ENCODE assay signal across 16 mouse cellular contexts in the genomic region with DNA sequence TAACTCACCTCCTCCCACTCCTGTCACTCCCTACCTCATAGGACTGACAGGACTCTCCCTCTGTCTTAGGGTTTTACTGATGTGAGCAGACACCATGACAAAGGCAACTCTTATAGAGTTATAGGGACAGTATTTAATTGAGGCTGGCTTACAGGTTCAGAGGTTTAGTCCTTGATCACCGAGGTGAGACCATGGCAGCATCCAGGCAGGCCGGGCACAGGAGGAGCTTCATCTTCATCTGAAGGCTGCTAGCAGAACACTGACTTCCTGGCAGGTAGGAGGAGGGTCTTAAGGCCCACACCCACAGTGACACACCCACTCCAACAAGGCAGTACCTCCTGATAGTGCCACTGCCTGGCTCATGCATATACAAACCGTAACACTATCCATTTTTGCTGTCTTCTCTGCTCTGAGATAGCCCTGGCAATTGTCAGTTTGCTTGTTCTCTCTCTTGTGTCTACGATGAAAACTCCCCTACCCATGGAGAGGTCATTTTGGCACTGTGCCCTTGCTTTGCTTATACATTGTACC. TPM values are rescaled to one million over a fixed set of nuclear protein-coding genes. Genes with fewer than 3 reads are reported as not detected.
A peak's percentile ranks its signal among the peaks of the same experiment; 100 is the strongest.
DNase-seq lines count a peak whose midpoint lies in the region; ATAC-seq and TF ChIP-seq lines count a peak whose summit lies in the region.
"Had no signal": no experiment of that assay in that cellular context is flagged by ENCODE, and none has a peak within 500 bp of the region (broad histone marks: within the 10 kb centered on the region; RNA-seq: fewer than 3 reads in every experiment).

No protein-coding gene starts in this region.

- H3K4me2 ChIP-seq in intestine, embryonic 15.5 days (replicated peaks): no peak overlapping the region
- H3K4me2 ChIP-seq in intestine, embryonic 16.5 days (ENCODE audit: low read depth, low read length): no peak overlapping the region
- no peak overlapping the region for H3K4me2 ChIP-seq in liver, embryonic 11.5 days
- no peak overlapping the region for H3K4me2 ChIP-seq in liver, embryonic 14.5 days (ENCODE audit: low read depth)
- H3K4me2 ChIP-seq: forebrain, embryonic 13.5 days; heart, embryonic 13.5 days had no signal

- no peak overlapping the region for H3K4me3 ChIP-seq in intestine, embryonic 15.5 days (replicated peaks)
- H3K4me3 ChIP-seq in intestine, embryonic 16.5 days (ENCODE audit: low read length): no peak overlapping the region
- no peak overlapping the region for H3K4me3 ChIP-seq in liver, embryonic 11.5 days (ENCODE audit: low read depth, low read length)
- H3K4me3 ChIP-seq in liver, embryonic 14.5 days (ENCODE audit: insufficient read depth in 1 of 2, low read depth in 2 of 2, low read length in 2 of 2): no peak overlapping the region
- H3K4me3 ChIP-seq: embryonic facial prominence, embryonic 10.5 days; forebrain, embryonic 13.5 days; heart, embryonic 13.5 days had no signal

- H3K27ac ChIP-seq in intestine, embryonic 15.5 days: no peak overlapping the region
- no peak overlapping the region for H3K27ac ChIP-seq in intestine, embryonic 16.5 days (ENCODE audit: low read length)
- H3K27ac ChIP-seq in liver, embryonic 11.5 days (ENCODE audit: low read depth, low read length): no peak overlapping the region
- H3K27ac ChIP-seq in liver, embryonic 14.5 days: no peak overlapping the region
- H3K27ac ChIP-seq: embryonic facial prominence, embryonic 10.5 days; forebrain, embryonic 13.5 days; heart, embryonic 13.5 days had no signal

- ATAC-seq in intestine, embryonic 15.5 days: 0 out of 2 replicates have a peak, but pooled peaks have one; percentile 25
- ATAC-seq in intestine, embryonic 16.5 days: no peak
- peak; percentile 61; the same call in 1 of the 2 replicates for ATAC-seq in liver, embryonic 11.5 days (replicated peaks; ENCODE audit: low FRiP score)
- ATAC-seq in liver, embryonic 14.5 days (ENCODE audit: insufficient read depth): 0 out of 2 replicates have a peak, but pooled peaks have one; percentile 23
- ATAC-seq: forebrain, embryonic 13.5 days; forebrain, postnatal 0 days had no signal

- TF ChIP-seq CTCF in liver, embryonic 14.5 days (IDR thresholded peaks at IDR 0.05; ENCODE audit: low read depth): no peak

- no peaks in the 10 kb centered on the region for H3K9me3 ChIP-seq in intestine, embryonic 15.5 days
- H3K9me3 ChIP-seq in intestine, embryonic 16.5 days (ENCODE audit: control insufficient read depth, low read length): no peaks in the 10 kb centered on the region
- no peaks in the 10 kb centered on the region for H3K9me3 ChIP-seq in liver, embryonic 11.5 days (ENCODE audit: control insufficient read depth, low read length)
- H3K9me3 ChIP-seq in liver, embryonic 14.5 days (ENCODE audit: control insufficient read depth, low read length): no peaks in the 10 kb centered on the region
- H3K9me3 ChIP-seq: embryonic facial prominence, embryonic 10.5 days; forebrain, embryonic 13.5 days; heart, embryonic 13.5 days had no signal

- no peaks in the 10 kb centered on the region for H3K4me1 ChIP-seq in intestine, embryonic 15.5 days (replicated peaks)
- H3K4me1 ChIP-seq in intestine, embryonic 16.5 days (ENCODE audit: control insufficient read depth, insufficient read depth, low read length): no peaks in the 10 kb centered on the region
- H3K4me1 ChIP-seq in liver, embryonic 11.5 days (replicated peaks; ENCODE audit: control insufficient read depth, insufficient read depth, low read length): no peaks in the 10 kb centered on the region
- no peaks in the 10 kb centered on the region; a peak in 1 of 4 replicates for H3K4me1 ChIP-seq in liver, embryonic 14.5 days (replicated peaks; ENCODE audit: control insufficient read depth in 2 of 2, insufficient read depth in 2 of 2, low read length in 1 of 2)
- H3K4me1 ChIP-seq: embryonic facial prominence, embryonic 10.5 days; forebrain, embryonic 13.5 days; heart, embryonic 13.5 days had no signal

- WGBS in intestine, embryonic 15.5 days: 67% methylated on average over 4 of the region's 4 CpGs
- WGBS in intestine, embryonic 16.5 days: 68% methylated on average over 4 of the region's 4 CpGs
- 70% methylated on average over 4 of the region's 4 CpGs for WGBS in liver, embryonic 11.5 days
- WGBS in liver, embryonic 14.5 days (ENCODE audit: insufficient replicate concordance): 40% methylated on average over 4 of the region's 4 CpGs

- no peak for TF ChIP-seq EP300 in liver, embryonic 14.5 days (IDR thresholded peaks at IDR 0.05; ENCODE audit: low read depth)

- DNase-seq in liver, embryonic 11.5 days (ENCODE audit: low spot score): no peak
- no peak for DNase-seq in liver
- DNase-seq in liver, embryonic 14.5 days (ENCODE audit: low read depth in 3 of 3, low spot score in 3 of 3): no peak
- no peak for DNase-seq in urinary bladder, postnatal 14 days (ENCODE audit: low spot score)
- DNase-seq: adrenal gland, adult 8-10 months; adrenal gland, postnatal 36 days; cerebellum, adult 2 months; cerebellum, postnatal 10 days; forebrain, postnatal 0 days; gastrocnemius, postnatal 14 days; heart, postnatal 36 days had no signal

- no peaks in the 10 kb centered on the region for H3K36me3 ChIP-seq in intestine, embryonic 15.5 days
- no peaks in the 10 kb centered on the region for H3K36me3 ChIP-seq in intestine, embryonic 16.5 days (ENCODE audit: control insufficient read depth, insufficient read depth, low read length)
- no peaks in the 10 kb centered on the region for H3K36me3 ChIP-seq in liver, embryonic 11.5 days (ENCODE audit: control insufficient read depth, insufficient read depth, low read length)
- no peaks in the 10 kb centered on the region for H3K36me3 ChIP-seq in liver, embryonic 14.5 days (replicated peaks; ENCODE audit: control insufficient read depth, insufficient read depth, low read depth)
- H3K36me3 ChIP-seq: embryonic facial prominence, embryonic 10.5 days; heart, embryonic 13.5 days had no signal

- no peaks in the 10 kb centered on the region for H3K27me3 ChIP-seq in intestine, embryonic 15.5 days (replicated peaks)
- H3K27me3 ChIP-seq in intestine, embryonic 16.5 days (replicated peaks; ENCODE audit: control insufficient read depth, insufficient read depth, low read length): no peaks in the 10 kb centered on the region
- H3K27me3 ChIP-seq in liver, embryonic 11.5 days (replicated peaks; ENCODE audit: control insufficient read depth, insufficient read depth, low read length): no peaks in the 10 kb centered on the region
- no peaks in the 10 kb centered on the region for H3K27me3 ChIP-seq in liver, embryonic 14.5 days (ENCODE audit: control insufficient read depth, insufficient read depth, low read length)
- H3K27me3 ChIP-seq: forebrain, embryonic 13.5 days; heart, embryonic 13.5 days had no signal

- no peak overlapping the region for H3K9ac ChIP-seq in intestine, embryonic 15.5 days
- no peak overlapping the region for H3K9ac ChIP-seq in intestine, embryonic 16.5 days (ENCODE audit: low read depth, low read length)
- no peak overlapping the region for H3K9ac ChIP-seq in liver, embryonic 11.5 days (ENCODE audit: low read depth, low read length)
- H3K9ac ChIP-seq in liver, embryonic 14.5 days (replicated peaks): no peak overlapping the region
- H3K9ac ChIP-seq: forebrain, embryonic 13.5 days; forebrain, postnatal 0 days; heart, embryonic 13.5 days had no signal

RNA-seq across cellular contexts. Expression of a gene that starts 10.8 kb away (rescaled TPM):
- polyA plus RNA-seq in intestine, embryonic 15.5 days (2015; fragmentation: Nextera tagmentation; extraction: Ambion mirVana): 398 and 497 TPM in 2 replicates
- 324 and 343 TPM in 2 replicates for polyA plus RNA-seq in intestine, embryonic 16.5 days (2015; fragmentation: Nextera tagmentation; extraction: Ambion mirVana)
- 555 and 586 TPM in 2 replicates for polyA plus RNA-seq in liver, embryonic 11.5 days (2014; fragmentation: Nextera tagmentation; extraction: Ambion mirVana)
- 120 and 191 TPM in 2 replicates for polyA plus RNA-seq in liver, embryonic 14.5 days (2012; rRNA removed)
- polyA plus RNA-seq in liver, embryonic 14.5 days (2014; fragmentation: Nextera tagmentation; extraction: Ambion mirVana): 389 and 416 TPM in 2 replicates

RNA-seq across cellular contexts. Expression of a gene that starts 35.0 kb away (rescaled TPM):
- polyA plus RNA-seq in intestine, embryonic 15.5 days (2015; fragmentation: Nextera tagmentation; extraction: Ambion mirVana): 3.8 and 4.9 TPM in 2 replicates
- 3.0 and 3.5 TPM in 2 replicates for polyA plus RNA-seq in intestine, embryonic 16.5 days (2015; fragmentation: Nextera tagmentation; extraction: Ambion mirVana)
- polyA plus RNA-seq in liver, embryonic 11.5 days (2014; fragmentation: Nextera tagmentation; extraction: Ambion mirVana): 9.5 and 11.3 TPM in 2 replicates
- polyA plus RNA-seq in liver, embryonic 14.5 days (2012; rRNA removed): 3.4 and 4.1 TPM in 2 replicates
- polyA plus RNA-seq in liver, embryonic 14.5 days (2014; fragmentation: Nextera tagmentation; extraction: Ambion mirVana): 7.9 and 8.8 TPM in 2 replicates
